Mouse (Mus musculus): ENCODE data around the gene Cdh22. TPM values are rescaled to one million over a fixed set of nuclear protein-coding genes. Genes with fewer than 3 reads are reported as not detected.

Gene Cdh22
- total RNA-seq, 2 experiments from 2014 or later = 0.26 to 0.27 TPM

Other genes starting within 250 kb of the Cdh22 start
- 10 to 100 TPM; 24.6 to 26.1 TPM for gene Ncoa5, start 200.0 kb downstream of the Cdh22 start, total RNA-seq (2021)
- 1 to 10 TPM; 5.3 to 6.5 TPM for gene Cd40, start 179.2 kb downstream of the Cdh22 start, total RNA-seq (2021)
- not detected for gene 1700025C18Rik, start 144.1 kb downstream of the Cdh22 start, total RNA-seq (2021)
- 10 to 100 TPM; 18.5 to 19.8 TPM for gene Slc35c2, start 53.0 kb upstream of the Cdh22 start, total RNA-seq (2021)
- 10 to 100 TPM; 26.0 to 26.5 TPM for gene Elmo2, start 91.6 kb upstream of the Cdh22 start, total RNA-seq (2021)
- not detected for gene Zfp663, start 133.9 kb upstream of the Cdh22 start, total RNA-seq (2021)
- gene Zfp334, start 153.4 kb upstream of the Cdh22 start, total RNA-seq (2021) = 1 to 10 TPM; 3.4 to 4.1 TPM
- gene Ocstamp, start 165.6 kb upstream of the Cdh22 start, total RNA-seq (2021) = not detected
- gene Slc13a3, start 238.4 kb upstream of the Cdh22 start, total RNA-seq (2021) = 1 to 10 TPM in 1 of 2 experiments, under 1 TPM in 1; 0.10 to 1.1 TPM